Mouse (Mus musculus) adrenal gland, postnatal 36 days (tissue): ENCODE measurements around the gene Fam184b. TPM values are rescaled to one million over a fixed set of nuclear protein-coding genes. Genes with fewer than 3 reads are reported as not detected.
"Not testable (repeated sequence)": the region's sequence is repeated elsewhere in the genome, so short reads cannot be mapped to it uniquely, and the experiment has no call there.

Experiments used
- DNase-seq, 2 experiments: peaks; one replicate each; pipeline ENCODE4 v3.0.0; 2021; ENCODE audit warnings: mixed read lengths in 1 of 2
- long read RNA-seq, 2 experiments: library from polyadenylated mRNA; stranded (forward); transcript quantifications; one replicate each; pipeline ENCODE4 v2.0.0; 2021; ENCODE audit warnings: borderline sequencing depth in 2 of 2
- total RNA-seq, 2 experiments: library from RNA; stranded (reverse); gene quantifications; 2 replicates each; pipeline ENCODE4 v1.2.3; 2021

The Fam184b gene
- total RNA-seq = under 1 TPM; 0.13 to 0.60 TPM
- long read RNA-seq, experiment 1 = 0 reads
- long read RNA-seq, experiment 2 = 0 reads

DNA sequence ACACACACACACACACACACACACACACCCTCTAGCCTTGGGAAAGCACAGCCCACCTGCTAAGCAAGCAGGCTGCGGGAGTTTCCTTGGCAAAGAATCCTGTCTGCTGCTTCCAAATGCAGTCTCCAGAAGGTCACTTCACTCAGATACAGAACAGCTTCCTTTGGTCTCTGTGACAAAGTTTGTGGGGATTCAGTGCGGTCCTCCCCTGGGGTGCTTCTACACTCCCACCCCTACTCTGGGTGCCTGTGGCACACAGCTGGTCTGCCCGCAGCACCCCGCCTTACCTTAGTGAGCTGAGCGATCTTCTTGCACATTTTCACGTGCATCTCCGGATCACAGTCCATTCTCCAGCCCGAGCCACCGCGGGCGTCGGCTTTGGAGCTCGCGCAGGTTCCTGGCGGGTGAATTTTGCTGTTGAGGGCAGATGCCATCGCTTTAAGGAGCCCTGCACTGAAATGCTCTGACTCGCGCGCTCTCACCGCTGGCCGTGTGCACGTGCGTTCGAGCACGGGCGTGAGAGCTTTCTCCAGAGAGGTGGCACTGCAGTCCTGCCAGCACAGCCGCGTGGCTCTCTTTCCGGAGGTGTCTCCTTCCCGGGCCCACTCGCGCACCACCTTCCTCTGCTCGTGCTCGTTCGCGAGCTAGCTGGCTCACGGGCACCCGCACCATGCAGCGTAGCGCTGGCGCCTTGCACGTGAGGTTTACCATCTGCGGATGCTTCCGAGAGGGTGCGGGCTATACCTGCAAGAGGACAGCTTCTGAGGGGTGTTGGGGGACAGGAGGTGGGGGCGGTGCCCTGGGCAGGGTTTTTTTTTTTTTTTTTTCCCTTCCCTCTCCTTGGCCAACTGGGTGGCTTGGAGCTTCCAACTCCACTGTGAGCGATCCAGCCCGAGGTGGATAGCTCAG is at the start of gene Fam184b:
TSS of gene Fam184b (minus strand) at position 809 of the 909 bp plus-strand sequence.
- DNase-seq = peak; percentile 36 to 58

DNA sequence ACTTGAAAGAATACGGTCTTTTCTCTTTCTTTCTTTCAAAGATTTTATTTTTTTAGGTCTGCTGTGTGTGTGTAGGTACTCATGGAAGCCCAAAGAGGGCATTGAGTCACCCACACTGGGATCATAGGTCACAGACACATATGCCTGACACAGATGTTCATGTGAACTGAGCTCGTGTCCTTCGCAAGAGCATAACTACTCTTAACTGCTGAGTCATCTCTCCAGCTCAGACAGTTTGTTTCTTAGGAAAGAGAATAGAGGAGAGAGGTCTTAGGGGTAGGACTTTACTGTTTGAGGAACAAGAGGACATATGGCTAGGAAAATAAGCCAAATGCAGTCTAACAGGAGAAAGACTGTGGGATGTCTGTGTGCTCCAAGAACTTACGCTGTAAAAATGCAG is 49.7 kb upstream of the Fam184b start:
- no peak for DNase-seq

DNA sequence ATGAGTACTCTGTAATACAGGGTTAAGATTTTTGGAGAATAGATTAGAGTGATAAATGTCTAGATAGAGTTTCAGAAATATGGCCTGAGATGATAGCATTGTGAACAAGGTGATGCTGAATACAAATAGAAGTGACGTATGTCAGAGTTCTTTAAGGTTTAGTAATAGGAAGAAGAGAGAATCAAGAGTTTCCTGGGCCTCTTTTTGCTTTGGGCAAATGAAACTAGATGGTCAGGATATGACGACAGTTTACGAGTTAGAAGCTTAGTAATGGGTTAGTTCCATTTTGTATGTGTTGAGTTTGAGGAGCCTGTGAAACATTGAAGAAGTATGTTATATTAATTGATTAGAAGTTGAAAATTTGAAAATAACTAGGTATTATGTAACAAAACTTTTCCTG is 46.8 kb upstream of the Fam184b start:
- DNase-seq = no peak

DNA sequence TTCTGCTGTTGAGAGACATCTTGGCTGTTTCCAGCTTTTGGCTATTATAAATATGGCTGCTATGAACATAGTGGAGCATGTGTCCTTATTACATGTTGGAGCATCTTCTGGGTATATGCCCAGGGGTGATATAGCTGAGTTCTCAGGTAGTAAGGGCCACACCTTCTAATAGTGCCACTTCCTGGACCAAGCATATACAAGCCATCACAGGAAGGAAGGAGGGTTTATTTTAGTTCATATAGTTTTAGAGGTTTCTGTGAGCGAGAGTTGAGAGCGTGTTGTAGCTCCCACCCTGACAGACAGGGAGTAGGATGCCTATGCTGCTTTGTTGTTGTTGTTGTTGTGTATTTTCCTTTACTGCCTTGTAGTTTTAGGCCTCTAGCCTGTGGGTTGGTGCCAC is 45.8 kb upstream of the Fam184b start:
- DNase-seq = no peak

DNA sequence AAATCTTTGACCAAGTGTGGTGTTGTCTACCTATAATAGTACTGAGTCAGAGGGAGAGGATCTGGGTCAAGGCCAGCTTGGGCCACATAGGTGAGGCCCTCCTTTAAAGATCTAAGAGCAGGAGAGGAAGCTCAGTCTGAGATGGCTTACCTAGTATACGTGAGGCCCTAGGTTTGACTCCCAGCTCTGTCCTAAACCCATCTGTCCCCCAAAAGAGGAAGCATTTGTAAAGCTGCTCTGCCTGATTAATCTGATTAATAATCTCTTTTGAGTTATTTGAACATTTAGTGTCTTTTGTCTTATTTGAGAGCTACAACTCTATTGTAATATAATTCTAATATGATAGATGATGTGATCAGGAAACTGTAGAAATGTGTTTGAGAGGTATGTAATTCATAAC is 44.0 kb upstream of the Fam184b start:
- no peak for DNase-seq

DNA sequence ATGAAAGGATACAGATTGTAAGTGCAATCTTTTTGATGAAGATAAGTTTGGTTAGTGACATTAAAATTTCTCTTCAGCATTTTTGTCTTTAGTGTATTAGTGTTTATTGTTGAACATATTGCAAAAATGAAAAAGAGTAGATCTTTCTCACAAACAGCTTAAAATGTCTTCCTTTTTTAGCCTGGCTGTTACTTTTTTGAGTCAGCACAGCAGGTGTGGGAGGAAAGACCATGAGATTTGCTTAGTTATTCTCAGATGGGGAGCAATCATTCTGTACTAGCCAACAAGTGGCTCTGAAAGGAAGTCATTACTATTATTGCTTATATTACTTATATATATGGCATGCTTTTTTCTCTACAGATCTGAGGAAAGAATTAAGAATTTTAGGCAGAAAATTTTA is 40.5 kb upstream of the Fam184b start:
- DNase-seq = no peak

DNA sequence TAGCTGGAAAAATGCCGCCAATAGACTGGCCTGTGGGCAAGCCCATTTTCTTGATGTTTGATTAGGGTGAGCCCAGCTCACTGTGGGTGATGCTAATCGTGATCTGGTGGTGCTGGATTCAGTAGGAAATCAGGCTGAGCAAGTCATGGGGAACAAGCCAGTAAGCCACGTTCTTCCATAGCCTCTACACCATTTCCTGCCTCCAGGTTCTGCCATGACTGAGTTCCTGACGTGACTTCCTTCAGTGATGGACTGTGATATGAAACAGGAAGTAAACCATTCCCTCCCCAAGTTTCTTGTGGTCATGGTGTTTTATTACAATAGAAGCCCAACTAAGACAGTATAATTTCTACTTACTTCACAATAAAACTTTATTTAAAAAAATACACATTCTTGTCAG is 38.2 kb upstream of the Fam184b start:
- no peak for DNase-seq

DNA sequence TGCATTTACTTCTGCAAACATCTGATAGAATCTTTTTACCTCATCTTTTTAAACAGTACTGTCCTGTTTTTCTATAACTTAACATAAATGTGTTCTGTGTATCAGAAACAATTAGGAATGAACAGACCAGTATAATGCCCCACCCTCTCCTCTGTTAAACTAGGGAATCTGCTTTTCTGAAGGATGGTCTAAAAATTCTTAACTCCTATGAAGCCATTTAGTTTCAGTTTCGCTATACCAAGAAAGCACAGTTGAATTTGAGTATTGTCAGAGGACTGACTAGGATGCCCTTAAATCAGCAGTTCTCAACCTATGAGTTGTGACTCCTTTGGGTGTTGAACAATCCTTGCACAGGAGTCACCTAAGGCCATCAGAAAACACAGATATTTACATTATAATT is 35.6 kb upstream of the Fam184b start:
- DNase-seq = no peak

DNA sequence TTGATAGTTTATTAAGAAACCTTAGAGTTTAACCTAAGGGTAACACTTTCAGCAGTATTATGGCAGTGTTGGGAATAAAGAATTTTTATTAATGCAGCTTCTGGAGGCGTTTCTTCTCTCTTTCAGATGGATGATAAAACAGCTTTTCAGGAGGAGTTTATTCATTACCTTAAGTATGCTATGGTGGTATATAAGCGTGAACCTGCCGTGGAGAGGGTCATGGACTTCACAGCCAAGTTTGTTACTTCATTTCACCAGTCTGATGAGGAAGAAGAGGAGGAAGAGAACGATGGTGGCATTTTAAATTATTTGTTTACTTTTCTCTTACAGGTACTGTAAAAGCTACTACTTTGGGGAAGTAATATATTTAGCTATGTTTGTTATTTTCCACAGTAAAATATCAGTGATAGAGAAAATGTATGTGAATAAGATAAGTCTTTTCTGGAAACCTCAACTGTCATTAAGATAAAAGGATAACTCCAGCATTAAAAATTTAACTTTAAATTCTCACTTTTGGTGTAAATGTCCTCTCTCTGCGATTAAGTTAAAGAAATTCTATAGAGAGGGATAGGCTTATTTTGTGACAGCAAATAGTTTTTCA is 31.6 kb upstream of the Fam184b start:
- DNase-seq = no peak

DNA sequence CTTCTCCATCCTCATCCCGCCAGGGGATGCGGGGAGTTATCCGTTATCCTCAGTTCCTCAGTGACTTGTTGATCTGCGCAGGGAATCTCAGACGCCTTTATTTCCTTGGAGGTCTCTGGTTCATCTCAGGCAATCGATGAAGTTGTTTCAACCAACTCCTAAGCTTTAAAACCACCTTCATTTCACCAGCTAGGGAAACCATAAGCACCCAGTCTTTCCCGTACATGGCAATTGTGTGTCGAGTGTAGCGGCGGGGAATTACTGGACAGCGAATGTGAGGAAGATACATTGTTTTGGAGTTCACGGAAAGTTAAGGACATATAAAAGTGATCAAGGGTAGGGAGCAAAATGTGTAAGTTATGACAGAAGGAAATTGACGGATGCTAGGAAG is 30.9 kb upstream of the Fam184b start:
- DNase-seq = no peak

DNA sequence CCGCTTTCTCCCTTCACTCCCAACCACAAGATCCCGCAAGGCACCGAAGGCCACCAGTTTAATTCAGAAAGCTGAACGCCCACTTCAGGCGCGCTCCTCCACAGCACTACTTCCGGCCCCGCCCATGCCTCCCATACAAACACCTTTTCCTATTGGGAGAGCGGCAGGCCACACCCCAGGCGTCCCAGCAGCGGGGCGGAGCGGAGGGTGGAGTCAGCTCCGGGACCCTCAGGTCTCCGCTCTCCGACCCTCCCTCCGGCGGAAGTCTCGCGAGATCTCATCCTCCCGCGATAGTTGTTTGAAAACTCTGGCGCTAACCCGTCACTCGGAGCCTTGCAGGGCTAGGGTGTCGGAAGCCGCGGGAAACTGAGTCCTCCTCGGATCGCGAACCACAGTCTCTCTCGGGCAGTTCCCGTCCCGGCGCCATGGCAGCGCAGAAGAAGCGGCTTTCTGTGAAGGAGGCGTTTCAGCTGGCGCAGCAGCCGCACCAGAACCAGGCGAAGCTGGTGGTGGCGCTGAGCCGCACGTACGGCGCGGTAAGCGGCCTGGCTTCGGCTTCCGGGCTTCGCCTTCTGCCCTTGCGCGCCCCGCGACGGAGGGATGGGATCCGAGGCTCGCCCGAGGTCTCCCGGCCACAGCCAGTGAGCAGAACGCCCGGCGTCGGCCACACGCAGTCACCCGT is 30.3 kb upstream of the Fam184b start, which contains the start of gene Ncapg:
TSS of gene Ncapg (plus strand) at position 322 of the 682 bp plus-strand sequence.
- peak; percentile 100 for DNase-seq

DNA sequence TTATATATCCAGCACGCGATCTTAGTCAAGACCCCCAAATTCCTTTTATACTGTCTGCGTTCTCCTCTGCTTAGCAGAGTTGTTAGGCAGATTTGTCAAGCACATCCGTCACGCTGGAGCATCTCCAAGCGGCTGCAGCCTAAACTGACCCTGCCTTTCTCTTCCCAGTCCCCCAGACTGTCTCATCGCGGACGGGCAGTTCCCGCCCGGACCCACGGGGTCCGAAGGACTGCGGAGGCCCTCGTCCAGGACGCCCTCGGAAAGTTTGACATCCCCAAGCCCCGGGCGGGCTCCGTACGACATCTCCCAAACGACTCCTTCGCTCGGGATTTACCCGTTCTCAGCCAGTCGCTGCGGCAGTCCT is 29.8 kb upstream of the Fam184b start:
- DNase-seq = no peak

DNA sequence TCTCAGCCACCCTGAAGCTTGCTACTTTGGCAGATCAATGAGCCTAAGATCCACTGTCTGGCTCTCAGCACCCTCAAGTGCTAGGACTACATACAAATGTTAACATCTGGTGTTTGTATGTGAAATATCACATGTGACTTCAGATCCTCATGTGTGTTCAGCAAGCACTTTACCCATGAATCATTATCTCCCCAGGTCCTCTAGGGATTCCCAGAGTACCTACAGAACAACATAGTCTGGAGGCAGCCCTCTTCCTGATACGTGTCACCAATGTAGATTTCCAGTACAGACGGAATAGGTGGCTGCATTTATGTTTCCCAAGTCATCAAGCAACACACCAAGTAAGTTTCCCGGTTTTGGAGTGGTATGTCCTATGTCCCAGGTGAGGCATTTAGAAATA is 29.4 kb upstream of the Fam184b start:
- DNase-seq = no peak

DNA sequence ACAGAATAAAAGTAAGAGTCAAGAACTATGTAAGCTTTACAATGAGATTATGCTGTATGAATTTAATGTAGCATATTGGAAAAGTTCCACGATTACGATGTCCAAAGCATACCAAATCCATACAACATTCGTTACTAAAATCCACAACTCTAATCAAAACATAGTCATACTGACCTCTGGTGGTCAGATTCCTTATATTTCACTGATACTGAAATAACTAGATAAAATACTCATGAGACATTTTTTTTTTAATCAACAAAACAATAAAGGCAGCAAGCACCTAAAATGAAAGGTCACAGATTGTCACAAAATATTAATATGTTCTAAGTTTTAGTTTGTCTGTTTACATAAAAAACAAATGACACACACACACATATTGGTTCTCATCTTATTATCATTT is 28.9 kb upstream of the Fam184b start:
- DNase-seq = no peak

DNA sequence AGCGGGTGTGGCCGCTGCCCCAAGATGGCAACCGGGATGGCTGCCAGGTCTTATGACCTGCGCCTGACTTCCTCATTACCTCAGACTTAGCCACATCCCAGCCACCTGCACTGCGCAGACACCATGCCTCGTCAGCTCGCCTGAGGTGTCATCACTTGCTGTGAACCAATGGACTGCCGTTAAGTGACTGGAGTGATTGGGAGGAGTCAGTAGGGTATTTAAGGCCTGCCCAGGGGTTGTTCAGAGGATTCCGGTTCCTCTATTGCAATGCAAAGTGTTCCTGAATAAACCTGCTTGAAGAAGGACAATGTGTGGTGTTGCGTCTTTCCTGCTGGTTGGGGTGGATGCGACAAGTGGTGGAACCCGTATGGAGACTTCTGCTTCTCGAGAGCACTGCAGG is 19.0 kb upstream of the Fam184b start:
- DNase-seq = not testable (repeated sequence)

DNA sequence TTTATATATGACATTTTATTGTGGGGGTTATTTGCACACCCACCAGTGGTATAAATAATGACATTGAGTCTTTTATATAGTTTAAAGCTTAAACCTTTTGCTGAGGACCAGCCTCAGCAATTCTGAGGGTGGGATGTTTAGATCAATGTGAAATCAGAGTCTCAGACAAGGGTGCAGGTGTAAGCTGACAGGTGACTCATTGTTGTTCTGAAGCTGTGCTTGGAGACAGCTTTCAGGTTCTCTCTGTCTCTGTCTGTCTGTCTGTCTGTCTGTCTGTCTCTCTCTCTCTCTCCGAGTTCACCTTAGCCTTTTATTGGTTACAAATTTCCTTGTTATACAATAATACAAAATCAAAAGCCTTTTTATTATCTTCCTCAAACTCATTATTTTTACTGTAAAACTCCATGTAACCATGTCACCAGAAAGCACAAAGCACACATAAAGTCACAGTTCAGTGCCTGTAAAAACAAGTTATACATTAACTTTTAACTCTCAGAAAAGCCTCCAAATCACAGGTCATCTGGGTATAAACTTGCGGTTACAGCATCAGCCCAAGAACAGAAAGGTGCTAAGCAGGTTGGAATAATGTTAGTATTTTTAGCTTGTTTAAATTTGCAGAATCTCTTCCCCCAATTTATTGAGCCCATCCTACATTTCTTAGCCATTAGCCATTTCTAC is 11.8 kb upstream of the Fam184b start:
- DNase-seq = no peak

DNA sequence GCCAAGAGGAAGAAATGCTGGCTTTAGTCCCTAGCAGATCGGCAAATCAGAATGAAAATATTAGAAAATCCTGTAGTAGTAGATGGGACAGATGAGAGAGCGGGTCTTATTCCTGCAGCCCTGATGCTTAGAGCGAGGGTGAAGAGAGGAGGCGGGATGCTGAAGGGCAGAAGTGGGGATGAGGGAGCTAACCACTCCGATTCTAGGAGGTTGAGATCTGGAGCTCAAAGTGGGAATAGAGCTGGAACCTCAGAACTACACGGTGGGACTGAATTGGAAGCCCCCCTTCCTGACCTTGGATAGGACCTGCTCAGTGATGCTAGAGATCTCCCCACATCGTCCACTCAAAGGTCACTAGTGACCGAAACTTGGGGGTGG is 290 bp upstream of the Fam184b start:
- no peak for DNase-seq

DNA sequence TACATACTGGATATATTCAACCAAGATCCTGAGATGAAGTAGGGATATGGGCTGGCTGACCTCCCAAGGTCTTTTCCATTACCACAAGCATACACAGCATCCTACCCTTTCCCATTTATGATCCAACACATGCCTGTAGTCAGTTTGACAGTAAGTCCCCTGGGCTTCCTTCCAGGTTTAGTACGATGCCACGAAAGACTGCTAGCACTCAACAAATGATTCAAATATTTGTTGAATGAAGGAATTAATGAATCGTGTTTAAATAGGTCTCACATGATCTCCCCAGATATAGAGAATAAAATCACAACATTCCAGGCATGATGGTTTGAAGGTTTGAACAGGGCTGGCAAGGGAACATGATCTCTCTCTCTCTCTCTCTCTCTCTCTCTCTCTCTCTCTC is 1.0 kb downstream of the Fam184b start:
- no peak for DNase-seq

DNA sequence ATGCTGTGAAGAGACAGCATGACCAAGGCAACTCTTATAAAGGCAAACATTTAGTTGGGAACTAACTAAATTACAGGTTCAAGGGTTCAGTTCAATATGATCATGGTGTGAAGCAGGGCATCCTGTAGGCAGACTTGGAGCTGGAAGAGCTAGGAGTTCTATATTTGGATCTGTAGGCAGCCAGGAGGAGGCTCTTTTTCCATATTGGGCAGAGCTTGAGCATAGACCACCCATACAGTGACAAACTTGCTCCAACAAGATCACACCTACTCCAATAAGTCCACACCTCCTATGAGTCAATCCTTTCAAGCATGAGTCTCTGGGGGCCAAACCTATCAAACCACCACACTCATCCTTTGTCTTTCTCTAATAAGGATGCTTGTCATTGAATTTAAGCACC is 9.9 kb downstream of the Fam184b start:
- DNase-seq = no peak

DNA sequence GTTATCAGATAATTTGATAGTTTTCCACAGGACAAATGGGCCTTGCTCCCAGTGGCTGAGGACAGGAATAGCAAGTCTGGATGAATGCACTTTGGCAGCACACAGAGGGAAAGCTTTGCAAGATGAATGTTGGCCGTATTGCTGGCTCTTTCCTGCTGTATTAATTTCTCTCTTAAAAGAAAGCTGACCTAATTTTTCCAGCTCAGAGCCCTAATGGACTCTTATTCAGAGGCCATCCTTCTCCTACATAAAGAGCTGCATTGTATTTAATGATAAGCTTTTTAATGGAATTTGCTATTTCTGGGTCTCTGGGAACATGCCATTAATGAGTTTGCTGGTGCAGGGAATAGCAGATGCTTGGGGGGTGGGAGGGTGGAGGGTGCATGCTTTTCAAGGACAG is 11.6 kb downstream of the Fam184b start:
- no peak for DNase-seq

DNA sequence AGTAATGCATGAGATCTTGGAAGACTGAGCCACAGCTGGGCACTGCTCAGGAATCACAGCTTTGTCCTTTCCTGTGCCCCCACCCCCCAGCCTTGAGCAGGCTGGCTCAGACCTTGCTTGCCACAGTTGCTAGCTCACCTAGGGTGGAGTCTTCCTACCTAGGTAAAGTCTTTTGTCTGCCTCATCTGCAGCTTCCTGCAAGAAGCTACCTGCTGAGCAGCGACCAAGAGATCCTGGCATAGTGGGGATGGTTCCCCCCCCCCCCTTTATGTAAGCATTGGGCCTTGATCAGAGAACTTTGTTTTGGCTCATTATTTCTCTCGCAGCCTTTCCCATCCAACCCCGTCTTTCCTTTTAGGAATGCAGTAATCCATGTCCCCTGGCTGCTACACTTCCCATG is 17.9 kb downstream of the Fam184b start:
- no peak for DNase-seq

DNA sequence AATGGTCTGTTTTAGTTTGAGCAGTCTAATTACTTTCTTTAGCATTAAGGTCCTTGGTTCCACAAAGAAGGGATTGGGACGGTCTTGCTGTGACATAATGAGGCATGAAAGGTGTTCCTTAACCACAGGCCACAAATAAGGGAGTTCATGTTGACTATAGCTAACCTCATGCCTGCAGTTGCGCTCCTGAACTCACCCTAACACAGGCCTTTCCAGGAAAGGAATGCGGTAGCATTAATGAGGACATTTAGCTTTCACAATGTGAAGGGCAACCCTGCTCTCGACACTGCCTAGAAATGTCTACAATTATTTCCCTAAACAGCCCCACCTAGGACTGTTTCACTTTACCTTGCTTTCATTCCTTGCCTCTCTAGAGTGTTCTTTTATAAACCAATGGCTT is 40.4 kb downstream of the Fam184b start:
- no peak for DNase-seq
